Mouse (Mus musculus): Measurements from ENCODE around the gene Cplx2. TPM values are rescaled to one million over a fixed set of nuclear protein-coding genes. Genes with fewer than 3 reads are reported as not detected.

Gene Cplx2
- polyA plus RNA-seq, 1 experiment from 2014 or later = 0.23 TPM

GRCm38 (mm10) chr13:54337058-54337457, 34.1 kb upstream of the Cplx2 start:
- ATAC-seq (ENCODE audit: low read depth) (no peak), DNase-seq (no peak)
- Histone ChIP-seq H3K36me3 (no peaks in the 10 kb centered on the region), H3K4me1 (replicated peaks) (no peaks in the 10 kb centered on the region), H3K27me3 (no peaks in the 10 kb centered on the region), H3K9me3 (replicated peaks) (no peaks in the 10 kb centered on the region), H3K9ac (no peak overlapping the region), H3K27ac (no peak overlapping the region), H3K4me2 (no peak overlapping the region), H3K4me3 (replicated peaks) (no peak overlapping the region)
- WGBS (ENCODE audit: insufficient replicate concordance) = 64% methylated on average over 6 of the region's 6 CpGs

- Histone ChIP-seq H3K9me3 (replicated peaks) (no peaks in the 10 kb centered on the region), H3K27ac (no peak overlapping the region), H3K4me1 (replicated peaks) (no peaks in the 10 kb centered on the region), H3K9ac (no peak overlapping the region), H3K4me2 (no peak overlapping the region), H3K27me3 (no peaks in the 10 kb centered on the region), H3K36me3 (no peaks in the 10 kb centered on the region), H3K4me3 (replicated peaks) (no peak overlapping the region)
- 67% methylated on average over 7 of the region's 7 CpGs for WGBS (ENCODE audit: insufficient replicate concordance)
- ATAC-seq (ENCODE audit: low read depth) (no peak), DNase-seq (no peak)
Measured at GRCm38 (mm10) chr13:54337541-54337940, 33.6 kb upstream of the Cplx2 start.

GRCm38 (mm10) chr13:54338815-54339214, 32.3 kb upstream of the Cplx2 start:
- no peak overlapping the region for H3K27ac ChIP-seq
- H3K4me2 ChIP-seq = no peak overlapping the region
- no peak overlapping the region for H3K9ac ChIP-seq
- no peak overlapping the region for H3K4me3 ChIP-seq (replicated peaks)
- 63% methylated on average over 5 of the region's 5 CpGs for WGBS (ENCODE audit: insufficient replicate concordance)
- no peaks in the 10 kb centered on the region for H3K4me1 ChIP-seq (replicated peaks)
- DNase-seq = no peak
- ATAC-seq (ENCODE audit: low read depth) = no peak
- H3K9me3 ChIP-seq (replicated peaks) = no peaks in the 10 kb centered on the region
- no peaks in the 10 kb centered on the region for H3K36me3 ChIP-seq
- H3K27me3 ChIP-seq = no peaks in the 10 kb centered on the region

- H3K27me3 ChIP-seq = no peaks in the 10 kb centered on the region
- DNase-seq (no peak), ATAC-seq (ENCODE audit: low read depth) (no peak)
- WGBS (ENCODE audit: insufficient replicate concordance) = 79% methylated on average over 15 of the region's 15 CpGs
- no peak overlapping the region for H3K27ac ChIP-seq
- H3K4me2 ChIP-seq = no peak overlapping the region
- H3K4me3 ChIP-seq (replicated peaks) = no peak overlapping the region
- H3K9ac ChIP-seq = no peak overlapping the region
- no peaks in the 10 kb centered on the region for H3K4me1 ChIP-seq (replicated peaks)
- H3K36me3 ChIP-seq = no peaks in the 10 kb centered on the region
- no peaks in the 10 kb centered on the region for H3K9me3 ChIP-seq (replicated peaks)
Measured at GRCm38 (mm10) chr13:54345885-54346647, 25.1 kb upstream of the Cplx2 start.

- no peaks in the 10 kb centered on the region for H3K27me3 ChIP-seq
- H3K27ac ChIP-seq = no peak overlapping the region
- H3K36me3 ChIP-seq = no peaks in the 10 kb centered on the region
- H3K9ac ChIP-seq = no peak overlapping the region
- H3K9me3 ChIP-seq (replicated peaks) = no peaks in the 10 kb centered on the region
- no peaks in the 10 kb centered on the region for H3K4me1 ChIP-seq (replicated peaks)
- no peak for DNase-seq
- H3K4me2 ChIP-seq = no peak overlapping the region
- no peak overlapping the region for H3K4me3 ChIP-seq (replicated peaks)
- WGBS (ENCODE audit: insufficient replicate concordance) = 43% methylated on average over 5 of the region's 5 CpGs
- ATAC-seq (ENCODE audit: low read depth) = no peak
Measured at GRCm38 (mm10) chr13:54348011-54348410, 23.1 kb upstream of the Cplx2 start.

- 62% methylated on average over 10 of the region's 10 CpGs for WGBS (ENCODE audit: insufficient replicate concordance)
Measured at GRCm38 (mm10) chr13:54349126-54349759, 21.9 kb upstream of the Cplx2 start.

GRCm38 (mm10) chr13:54357420-54357819, 13.7 kb upstream of the Cplx2 start:
- Histone ChIP-seq H3K9ac (no peak overlapping the region), H3K4me2 (no peak overlapping the region), H3K4me3 (replicated peaks) (no peak overlapping the region), H3K36me3 (no peaks in the 10 kb centered on the region), H3K27ac (no peak overlapping the region), H3K27me3 (no peaks in the 10 kb centered on the region), H3K9me3 (replicated peaks) (no peaks in the 10 kb centered on the region), H3K4me1 (replicated peaks) (no peaks in the 10 kb centered on the region)
- DNase-seq = no peak
- 60% methylated on average over 4 of the region's 4 CpGs for WGBS (ENCODE audit: insufficient replicate concordance)
- ATAC-seq (ENCODE audit: low read depth) = no peak

More at GRCm38 (mm10) chr13:54349126-54349759, 21.9 kb upstream of the Cplx2 start:
- Histone ChIP-seq H3K4me3 (replicated peaks) (no peak overlapping the region), H3K36me3 (no peaks in the 10 kb centered on the region), H3K9me3 (replicated peaks) (no peaks in the 10 kb centered on the region), H3K27me3 (no peaks in the 10 kb centered on the region), H3K9ac (no peak overlapping the region), H3K4me2 (no peak overlapping the region), H3K4me1 (replicated peaks) (no peaks in the 10 kb centered on the region), H3K27ac (no peak overlapping the region)
- no peak for ATAC-seq (ENCODE audit: low read depth)
- no peak for DNase-seq

- no peak overlapping the region for H3K4me2 ChIP-seq
- ATAC-seq (ENCODE audit: low read depth) (no peak), DNase-seq (no peak)
- H3K36me3 ChIP-seq = no peaks in the 10 kb centered on the region
- H3K9me3 ChIP-seq (replicated peaks) = no peaks in the 10 kb centered on the region
- no peak overlapping the region for H3K9ac ChIP-seq
- no peaks in the 10 kb centered on the region for H3K4me1 ChIP-seq (replicated peaks)
- H3K27me3 ChIP-seq = no peaks in the 10 kb centered on the region
- WGBS (ENCODE audit: insufficient replicate concordance) = 70% methylated on average over 6 of the region's 6 CpGs
- no peak overlapping the region for H3K4me3 ChIP-seq (replicated peaks)
- H3K27ac ChIP-seq = no peak overlapping the region
Measured at GRCm38 (mm10) chr13:54359181-54359580, 12.0 kb upstream of the Cplx2 start.

GRCm38 (mm10) chr13:54364686-54365085, 6.5 kb upstream of the Cplx2 start:
- Histone ChIP-seq H3K4me1 (replicated peaks) (no peaks in the 10 kb centered on the region), H3K9me3 (replicated peaks) (no peaks in the 10 kb centered on the region), H3K4me2 (no peak overlapping the region), H3K27me3 (peaks cover 3% of the 10 kb centered on the region; the same call in 1 of the 2 replicates), H3K27ac (no peak overlapping the region), H3K9ac (no peak overlapping the region), H3K36me3 (no peaks in the 10 kb centered on the region), H3K4me3 (replicated peaks) (no peak overlapping the region)
- WGBS (ENCODE audit: insufficient replicate concordance) = 61% methylated on average over 7 of the region's 7 CpGs
- DNase-seq (no peak), ATAC-seq (ENCODE audit: low read depth) (no peak)

GRCm38 (mm10) chr13:54367758-54368157, 3.4 kb upstream of the Cplx2 start:
- no peak for DNase-seq
- H3K4me2 ChIP-seq = no peak overlapping the region
- ATAC-seq (ENCODE audit: low read depth) = no peak
- no peak overlapping the region for H3K9ac ChIP-seq
- H3K4me3 ChIP-seq (replicated peaks) = no peak overlapping the region
- no peaks in the 10 kb centered on the region for H3K9me3 ChIP-seq (replicated peaks)
- peaks cover 34% of the 10 kb centered on the region for H3K27me3 ChIP-seq
- 64% methylated on average over 6 of the region's 6 CpGs for WGBS (ENCODE audit: insufficient replicate concordance)
- no peak overlapping the region for H3K27ac ChIP-seq
- peaks cover 8% of the 10 kb centered on the region for H3K4me1 ChIP-seq (replicated peaks)
- H3K36me3 ChIP-seq = no peaks in the 10 kb centered on the region

GRCm38 (mm10) chr13:54368181-54368580, 3.0 kb upstream of the Cplx2 start:
- Histone ChIP-seq H3K4me2 (no peak overlapping the region), H3K27ac (no peak overlapping the region), H3K9me3 (replicated peaks) (no peaks in the 10 kb centered on the region), H3K36me3 (no peaks in the 10 kb centered on the region), H3K9ac (no peak overlapping the region), H3K4me1 (replicated peaks) (peaks cover 8% of the 10 kb centered on the region), H3K4me3 (replicated peaks) (no peak overlapping the region), H3K27me3 (peaks cover 38% of the 10 kb centered on the region)
- DNase-seq = no peak
- no peak for ATAC-seq (ENCODE audit: low read depth)
- 70% methylated on average over 9 of the region's 9 CpGs for WGBS (ENCODE audit: insufficient replicate concordance)

All from liver, embryonic 13.5 days (tissue).